Mouse (Mus musculus) hindbrain, embryonic 12.5 days (tissue): Measurements from ENCODE around the gene Zfp652. TPM values are rescaled to one million over a fixed set of nuclear protein-coding genes. Genes with fewer than 3 reads are reported as not detected.
A peak's percentile ranks its signal among the peaks of the same experiment; 100 is the strongest.
"Not testable (repeated sequence)": the region's sequence is repeated elsewhere in the genome, so short reads cannot be mapped to it uniquely, and the experiment has no call there.

ENCODE experiments used
- ATAC-seq: fragments of 200-750 bp; cut with Nextera tagmentation; 2 replicates; pipeline ENCODE4 v1.8.0; 2017; ENCODE audit warnings: moderate TSS enrichment; ENCODE audit not compliant: low FRiP score
- H3K27ac ChIP-seq: fragments of 300-500 bp; sonication (generic); 2 replicates; pipeline ENCODE4 v1.5.1; 2016; ENCODE audit warnings: mild to moderate bottlenecking
- H3K27me3 ChIP-seq: fragments of 300-500 bp; sonication (generic); 2 replicates; pipeline ENCODE4 v1.6.1; 2016; ENCODE audit warnings: mild to moderate bottlenecking
- H3K36me3 ChIP-seq: fragments of 300-500 bp; sonication (generic); 2 replicates; pipeline ENCODE4 v1.6.1; 2016; ENCODE audit warnings: mild to moderate bottlenecking
- H3K4me1 ChIP-seq: fragments of 300-500 bp; sonication (generic); 2 replicates; pipeline ENCODE4 v1.6.1; 2016
- H3K4me2 ChIP-seq: fragments of 300-500 bp; sonication (generic); replicated peaks from 2 replicates; pipeline ENCODE4 v1.6.1; 2016; ENCODE audit warnings: mild to moderate bottlenecking
- H3K4me3 ChIP-seq: fragments of 300-500 bp; sonication (generic); 2 replicates; pipeline ENCODE4 v1.5.1; 2016; ENCODE audit warnings: mild to moderate bottlenecking
- H3K9ac ChIP-seq: fragments of 300-500 bp; sonication (generic); 2 replicates; pipeline ENCODE4 v1.6.1; 2016; ENCODE audit warnings: mild to moderate bottlenecking, moderate library complexity
- H3K9me3 ChIP-seq: fragments of 300-500 bp; sonication (generic); replicated peaks from 2 replicates; pipeline ENCODE4 v1.6.1; 2016; ENCODE audit warnings: mild to moderate bottlenecking
- WGBS: fragments of 180-500 bp; shearing (Covaris S2); methylation state at CpG from one replicate; pipeline ENCODE4 v1.1.7; 2016; 5-methylcytosine and 5-hydroxymethylcytosine counted together
- polyA plus RNA-seq: library from polyadenylated mRNA; unstranded; fragments of >200 nt; fragmentation: Nextera tagmentation; extraction: Ambion mirVana; gene quantifications from 2 replicates; pipeline ENCODE4 v1.2.1, GENCODE M21; 2016

Gene Zfp652
- 30.5 and 31.1 TPM in 2 replicates for polyA plus RNA-seq

- H3K4me3 ChIP-seq, result peak within 1 kb of the TSS; percentile 94
Measured at GRCm38 (mm10) chr11:95712563-95713224, at the start of gene Zfp652. Zfp652 (plus strand) TSS chr11:95712673.

GRCm38 (mm10) chr11:95666529-95667149 is 45.8 kb upstream of the Zfp652 start, which contains the start of gene Phb:
Phb (plus strand) TSS chr11:95666957.
- H3K4me3 ChIP-seq, result peak within 1 kb of the TSS; percentile 60
- H3K4me1 ChIP-seq, result peaks cover 7% of the 10 kb centered on the region
- no peaks in the 10 kb centered on the region for H3K9me3 ChIP-seq
- no peak within 1 kb of the TSS for H3K27ac ChIP-seq
- H3K27me3 ChIP-seq, result no peaks in the 10 kb centered on the region
- H3K9ac ChIP-seq, result peak within 1 kb of the TSS; percentile 73
- peak within 1 kb of the TSS; percentile 79 for H3K4me2 ChIP-seq
- ATAC-seq, result peak; percentile 97
- peaks cover 25% of the 10 kb centered on the region for H3K36me3 ChIP-seq
- WGBS, result 2% methylated on average over 25 of the region's 25 CpGs

More at GRCm38 (mm10) chr11:95712563-95713224, at the start of gene Zfp652:
- H3K9me3 ChIP-seq, result no peaks in the 10 kb centered on the region
- ATAC-seq, result peak; percentile 90
- peak within 1 kb of the TSS; percentile 97 for H3K9ac ChIP-seq
- no peaks in the 10 kb centered on the region for H3K27me3 ChIP-seq
- peak within 1 kb of the TSS; percentile 86 for H3K4me2 ChIP-seq
- peaks cover 25% of the 10 kb centered on the region for H3K4me1 ChIP-seq
- under 1% methylated on average over 38 of the region's 103 CpGs for WGBS
- no peaks in the 10 kb centered on the region for H3K36me3 ChIP-seq
- peak within 1 kb of the TSS; percentile 99 for H3K27ac ChIP-seq

DNA sequence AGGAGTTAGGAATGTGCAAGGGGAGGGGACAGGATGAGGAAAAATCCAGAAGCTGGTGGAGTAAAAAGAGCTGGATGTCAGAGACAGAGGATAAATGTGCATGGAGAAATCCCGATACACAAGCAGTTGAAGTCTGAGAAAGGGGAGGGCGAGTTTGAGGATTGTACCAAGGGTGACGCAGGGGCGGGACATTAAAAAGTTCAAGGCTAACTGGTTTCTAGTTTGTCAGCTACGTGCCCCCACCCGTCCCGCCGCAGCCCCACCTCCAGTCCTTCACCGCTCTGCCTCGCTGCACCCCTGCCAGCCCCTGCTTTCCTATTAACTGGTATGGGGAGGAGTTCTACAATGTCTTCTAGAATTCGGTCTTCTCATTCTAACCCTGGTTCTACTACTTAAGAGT is 45.3 kb upstream of the Zfp652 start:
- Histone ChIP-seq H3K9me3 (no peaks in the 10 kb centered on the region), H3K9ac (peak overlapping the region; percentile 73), H3K4me1 (peaks cover 7% of the 10 kb centered on the region), H3K4me3 (peak overlapping the region; percentile 60), H3K36me3 (peaks cover 30% of the 10 kb centered on the region), H3K4me2 (peak overlapping the region; percentile 79), H3K27ac (no peak overlapping the region), H3K27me3 (no peaks in the 10 kb centered on the region)
- peak; percentile 18; the same call in 1 of the 2 replicates for ATAC-seq
- WGBS, result 2% methylated on average over 11 of the region's 11 CpGs

- not testable (repeated sequence) for H3K9ac ChIP-seq, H3K4me1 ChIP-seq, H3K4me2 ChIP-seq, H3K9me3 ChIP-seq, ATAC-seq, H3K27ac ChIP-seq, H3K27me3 ChIP-seq, H3K4me3 ChIP-seq
- WGBS, result 91% methylated on average over 7 of the region's 7 CpGs
- peaks cover 35% of the 10 kb centered on the region for H3K36me3 ChIP-seq
Measured at GRCm38 (mm10) chr11:95668086-95668485, 44.4 kb upstream of the Zfp652 start.

GRCm38 (mm10) chr11:95675498-95675897 is 37.0 kb upstream of the Zfp652 start:
- H3K4me1 ChIP-seq, result 0 out of 2 replicates have a peak, but pooled peaks cover 6% of the 10 kb centered on the region
- H3K36me3 ChIP-seq, result peaks cover 68% of the 10 kb centered on the region
- ATAC-seq, result no peak
- WGBS, result 90% methylated on average over 14 of the region's 14 CpGs
- no peaks in the 10 kb centered on the region for H3K27me3 ChIP-seq
- H3K4me2 ChIP-seq, result no peak overlapping the region
- no peaks in the 10 kb centered on the region for H3K9me3 ChIP-seq
- H3K9ac ChIP-seq, result no peak overlapping the region
- H3K4me3 ChIP-seq, result no peak overlapping the region
- H3K27ac ChIP-seq, result no peak overlapping the region; the same call in 1 of the 2 replicates

DNA sequence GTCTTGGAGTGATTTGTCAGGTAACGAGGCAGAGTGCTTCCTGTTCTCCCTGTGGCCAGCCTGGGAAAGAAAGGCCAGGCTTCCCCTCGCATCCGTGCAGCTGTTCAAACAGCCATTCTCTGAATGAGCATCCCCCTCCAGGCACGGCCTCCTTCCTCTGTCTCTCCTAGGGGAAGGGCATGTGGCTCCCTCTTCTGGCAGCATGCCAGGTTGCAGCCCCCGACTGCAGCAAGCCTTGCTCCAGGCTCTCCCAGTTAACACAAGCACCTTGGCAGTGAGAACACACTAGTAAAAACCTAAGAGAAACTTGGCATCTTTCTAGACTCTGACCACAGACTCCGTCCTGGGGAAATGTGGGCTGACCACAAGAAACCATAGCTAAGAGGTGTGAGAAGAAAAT is 36.2 kb upstream of the Zfp652 start:
- Histone ChIP-seq H3K27ac (no peak overlapping the region), H3K36me3 (peaks cover 68% of the 10 kb centered on the region), H3K9ac (no peak overlapping the region), H3K9me3 (no peaks in the 10 kb centered on the region), H3K4me2 (no peak overlapping the region), H3K27me3 (no peaks in the 10 kb centered on the region), H3K4me3 (no peak overlapping the region), H3K4me1 (peaks cover 8% of the 10 kb centered on the region; the same call in 1 of the 2 replicates)
- peak; percentile 69; the same call in 1 of the 2 replicates for ATAC-seq
- 21% methylated on average over 6 of the region's 6 CpGs for WGBS

DNA sequence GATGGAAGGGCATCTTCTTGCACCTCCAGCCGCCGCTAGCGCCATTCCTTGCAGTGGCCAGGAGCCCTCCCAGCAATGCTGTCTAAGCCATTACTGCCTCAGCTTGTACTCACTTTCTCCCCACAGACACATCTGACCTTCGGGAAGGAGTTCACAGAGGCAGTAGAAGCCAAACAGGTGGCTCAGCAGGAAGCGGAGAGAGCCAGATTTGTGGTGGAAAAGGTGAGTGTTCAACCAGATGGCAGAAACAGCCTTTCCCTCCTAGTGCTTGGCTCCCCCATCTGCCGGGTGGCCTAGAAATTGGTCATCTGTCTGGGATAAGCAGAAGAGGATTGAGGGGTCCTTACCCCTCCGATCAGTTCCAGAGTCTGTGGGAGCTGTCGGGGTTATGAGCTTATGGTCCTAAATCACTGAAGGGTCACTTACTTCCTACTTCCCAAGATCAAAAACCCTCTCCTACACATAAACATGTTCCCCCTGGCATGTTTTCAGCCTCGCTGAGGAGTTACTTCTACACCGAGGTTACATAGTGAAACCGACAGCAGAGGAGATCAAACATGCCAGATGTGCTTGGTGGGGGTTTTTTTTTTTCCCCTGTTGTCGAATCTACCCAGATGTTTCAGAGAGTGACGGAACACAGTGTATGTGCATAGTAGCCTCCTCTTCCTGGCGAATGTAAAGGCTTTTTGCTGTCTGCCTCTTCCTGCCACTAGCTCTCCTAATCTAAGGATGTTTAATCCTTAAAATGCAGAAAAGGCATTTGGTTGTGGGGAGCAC is 34.4 kb upstream of the Zfp652 start:
- H3K4me3 ChIP-seq, result no peak overlapping the region
- no peaks in the 10 kb centered on the region for H3K27me3 ChIP-seq
- H3K27ac ChIP-seq, result no peak overlapping the region
- ATAC-seq, result no peak
- no peaks in the 10 kb centered on the region for H3K9me3 ChIP-seq
- H3K9ac ChIP-seq, result no peak overlapping the region
- peaks cover 62% of the 10 kb centered on the region for H3K36me3 ChIP-seq
- WGBS, result 83% methylated on average over 14 of the region's 14 CpGs
- H3K4me2 ChIP-seq, result no peak overlapping the region
- peaks cover 18% of the 10 kb centered on the region for H3K4me1 ChIP-seq

GRCm38 (mm10) chr11:95681995-95682601 is 30.4 kb upstream of the Zfp652 start:
- H3K4me1 ChIP-seq, result peaks cover 12% of the 10 kb centered on the region
- H3K27me3 ChIP-seq, result no peaks in the 10 kb centered on the region
- no peak overlapping the region for H3K4me3 ChIP-seq
- 58% methylated on average over 9 of the region's 9 CpGs for WGBS
- H3K27ac ChIP-seq, result peak overlapping the region; percentile 68
- H3K4me2 ChIP-seq, result no peak overlapping the region
- 0 out of 2 replicates have a peak overlapping the region, but pooled peaks have one; percentile 5 for H3K9ac ChIP-seq
- no peaks in the 10 kb centered on the region for H3K9me3 ChIP-seq
- no peak for ATAC-seq
- H3K36me3 ChIP-seq, result peaks cover 45% of the 10 kb centered on the region

DNA sequence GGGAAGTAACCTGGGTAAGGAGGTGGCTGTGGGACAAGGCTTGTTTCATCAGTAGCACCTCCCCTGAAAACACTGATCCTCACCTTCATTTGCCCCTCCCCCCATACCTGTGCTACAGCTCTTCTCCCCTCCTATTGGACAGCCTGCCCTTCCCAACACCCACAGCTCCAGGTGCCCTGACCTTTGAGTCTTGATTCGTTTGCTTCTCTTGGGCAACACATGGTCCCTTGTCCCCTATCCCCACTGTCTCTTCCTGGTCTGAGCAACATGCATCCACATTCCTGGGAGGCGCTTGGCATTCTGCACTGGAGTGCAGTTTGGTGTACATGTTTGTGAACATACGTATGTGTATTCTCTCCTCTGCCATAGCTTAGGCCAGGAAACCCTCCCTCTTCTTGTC is 29.5 kb upstream of the Zfp652 start:
- WGBS, result 88% methylated on average over 3 of the region's 3 CpGs
- no peak for ATAC-seq
- Histone ChIP-seq H3K27ac (no peak overlapping the region), H3K4me1 (peaks cover 12% of the 10 kb centered on the region), H3K4me3 (no peak overlapping the region), H3K36me3 (peaks cover 36% of the 10 kb centered on the region), H3K27me3 (no peaks in the 10 kb centered on the region), H3K4me2 (no peak overlapping the region), H3K9ac (no peak overlapping the region), H3K9me3 (no peaks in the 10 kb centered on the region)

GRCm38 (mm10) chr11:95686031-95686430 is 26.4 kb upstream of the Zfp652 start:
- 3% methylated on average over 4 of the region's 4 CpGs for WGBS
- H3K4me1 ChIP-seq, result peaks cover 15% of the 10 kb centered on the region
- no peak overlapping the region for H3K4me3 ChIP-seq
- ATAC-seq, result no peak
- no peak overlapping the region for H3K4me2 ChIP-seq
- H3K9ac ChIP-seq, result no peak overlapping the region
- no peaks in the 10 kb centered on the region; the same call in 1 of the 2 replicates for H3K27me3 ChIP-seq
- H3K36me3 ChIP-seq, result peaks cover 10% of the 10 kb centered on the region
- H3K9me3 ChIP-seq, result no peaks in the 10 kb centered on the region
- no peak overlapping the region for H3K27ac ChIP-seq

GRCm38 (mm10) chr11:95687084-95687656 is 25.3 kb upstream of the Zfp652 start:
- H3K9me3 ChIP-seq, result no peaks in the 10 kb centered on the region
- 46% methylated on average over 11 of the region's 11 CpGs for WGBS
- H3K9ac ChIP-seq, result no peak overlapping the region
- H3K4me2 ChIP-seq, result no peak overlapping the region
- H3K27me3 ChIP-seq, result no peaks in the 10 kb centered on the region; the same call in 1 of the 2 replicates
- peaks cover 5% of the 10 kb centered on the region for H3K4me1 ChIP-seq
- H3K27ac ChIP-seq, result no peak overlapping the region
- H3K4me3 ChIP-seq, result no peak overlapping the region
- ATAC-seq, result no peak
- H3K36me3 ChIP-seq, result no peaks in the 10 kb centered on the region
